Mouse (Mus musculus): ENCODE data around the gene Olfr18. TPM values are rescaled to one million over a fixed set of nuclear protein-coding genes. Genes with fewer than 3 reads are reported as not detected.

Olfr18 gene
- 0.32 TPM for polyA plus RNA-seq (2017; shearing (Covaris generic))

DNA sequence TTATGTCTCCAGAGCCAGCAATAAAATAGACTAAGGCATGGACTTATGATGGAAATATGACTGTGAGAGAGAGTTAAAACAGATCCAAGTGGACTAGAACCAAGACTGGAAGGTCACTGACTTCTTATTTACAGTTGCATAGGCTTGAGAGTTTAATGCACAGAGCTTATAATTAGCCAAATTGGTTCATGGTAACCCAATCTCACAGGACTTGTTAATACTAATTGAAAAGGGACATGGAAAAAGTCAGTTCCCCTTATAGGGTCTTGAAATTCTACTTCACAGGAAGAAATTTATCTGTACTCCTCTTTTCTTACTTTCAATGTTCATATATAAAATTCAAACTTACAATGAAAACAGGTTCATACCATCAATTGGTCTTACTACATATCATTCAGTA is at the start of gene Olfr18:
TSS of gene Olfr18 (minus strand) at position 101 of the 400 bp plus-strand sequence.

DNA sequence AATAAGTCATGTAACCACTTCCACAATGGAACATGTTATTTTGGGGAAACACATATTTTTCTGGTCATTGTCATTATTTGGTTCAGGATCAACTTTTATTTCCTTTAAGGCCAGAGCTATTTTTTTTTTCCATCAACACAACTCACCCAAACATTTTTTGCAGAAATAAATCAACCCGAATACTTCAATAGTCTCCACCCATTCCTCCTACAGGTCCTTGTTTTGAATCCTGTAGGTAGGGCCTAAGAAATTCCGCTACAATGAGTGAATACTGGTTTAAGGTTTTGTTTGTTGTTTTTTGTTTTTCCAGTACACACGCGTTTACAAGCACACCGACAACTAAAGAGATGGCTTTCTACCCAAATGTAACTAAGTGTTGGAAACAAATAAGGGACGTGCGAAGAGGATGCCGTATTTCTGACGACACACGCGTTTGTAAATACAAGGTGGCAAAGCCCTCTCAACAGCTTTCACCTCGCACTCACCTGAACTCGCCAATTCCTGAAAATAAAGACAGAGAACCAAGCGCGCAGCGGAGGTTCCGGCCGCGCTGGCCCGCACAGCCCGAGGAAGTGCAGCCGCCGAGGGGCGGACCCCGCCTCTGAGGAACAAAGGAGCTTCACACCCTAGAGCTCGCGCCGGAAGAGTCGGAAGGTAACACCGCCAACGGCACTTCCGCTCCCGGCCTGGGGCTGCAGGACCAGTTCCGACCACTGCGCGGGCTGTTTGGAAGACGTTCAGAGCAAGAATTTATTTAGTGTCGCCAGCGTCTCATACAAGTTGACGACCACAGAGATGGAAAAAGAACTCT is 48.8 kb upstream of the Olfr18 start, which contains the start of gene Zfp560:
TSS of gene Zfp560 (minus strand) at position 646 of the 811 bp plus-strand sequence.

DNA sequence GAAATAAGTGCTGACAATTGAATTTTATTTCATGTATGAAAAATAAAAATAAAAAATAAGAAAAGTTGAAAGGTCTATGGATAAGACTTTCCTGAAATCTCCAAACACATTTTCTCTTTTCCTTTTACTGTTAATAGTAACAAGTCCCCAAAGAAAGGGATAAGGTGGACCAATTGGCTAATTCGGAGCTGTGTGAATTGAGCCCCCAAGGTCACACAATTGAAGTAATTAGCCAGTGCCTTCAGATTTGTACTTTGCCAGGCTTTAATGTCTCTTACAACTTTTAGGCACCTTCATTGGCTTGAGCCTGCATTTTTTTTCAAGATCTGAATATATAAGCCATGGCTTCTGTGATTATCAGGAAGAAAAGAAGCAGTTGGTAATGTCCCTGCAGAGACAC is 37.7 kb downstream of the Olfr18 start, which contains the start of gene Olfr873:
TSS of gene Olfr873 (plus strand) at position 301 of the 400 bp plus-strand sequence.

DNA sequence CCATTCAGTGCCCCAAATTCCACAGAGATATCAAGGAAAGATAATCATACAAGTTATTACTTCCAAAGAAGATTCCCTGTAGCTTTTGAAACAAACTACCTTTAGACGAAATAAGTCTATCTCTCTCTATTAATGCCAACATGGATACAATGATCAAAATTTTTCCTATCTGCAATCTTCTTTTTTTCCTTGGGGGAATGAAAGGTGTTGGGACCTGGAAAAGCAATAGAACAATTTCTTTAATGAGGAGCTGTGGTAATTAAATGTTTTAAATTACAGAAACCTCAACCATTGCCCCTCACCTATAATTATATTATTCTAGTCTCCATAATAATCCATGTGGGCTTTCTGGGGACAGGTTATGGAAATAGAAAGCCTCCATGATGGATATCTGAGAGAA is 53.8 kb downstream of the Olfr18 start, which contains the start of gene Olfr39:
TSS of gene Olfr39 (plus strand) at position 301 of the 400 bp plus-strand sequence.

Other genes starting within 250 kb of the Olfr18 start
- gene Olfr868, start 237.5 kb downstream of the Olfr18 start, polyA plus RNA-seq (2017; shearing (Covaris generic)), result 0.24 TPM
- not detected for gene Olfr869, start 207.1 kb downstream of the Olfr18 start, polyA plus RNA-seq (2017; shearing (Covaris generic))
- not detected for gene Olfr870, start 162.0 kb downstream of the Olfr18 start, polyA plus RNA-seq (2017; shearing (Covaris generic))
- gene Olfr871, start 123.9 kb downstream of the Olfr18 start, polyA plus RNA-seq (2017; shearing (Covaris generic)), result not detected
- not detected for gene Olfr872, start 99.0 kb downstream of the Olfr18 start, polyA plus RNA-seq (2017; shearing (Covaris generic))
- gene Olfr39, start 53.7 kb downstream of the Olfr18 start, polyA plus RNA-seq (2017; shearing (Covaris generic)), result 0.69 TPM
- gene Olfr873, start 37.6 kb downstream of the Olfr18 start, polyA plus RNA-seq (2017; shearing (Covaris generic)), result not detected
- gene Zfp560, start 49.1 kb upstream of the Olfr18 start, polyA plus RNA-seq (2017; shearing (Covaris generic)), result 19.9 TPM
- gene Zfp26, start 124.1 kb upstream of the Olfr18 start, polyA plus RNA-seq (2017; shearing (Covaris generic)), result 21.9 TPM
- 9.5 TPM for gene Zfp426, start 156.7 kb upstream of the Olfr18 start, polyA plus RNA-seq (2017; shearing (Covaris generic))
- gene Zfp266, start 185.3 kb upstream of the Olfr18 start, polyA plus RNA-seq (2017; shearing (Covaris generic)), result 26.7 TPM
- gene Zfp846, start 245.2 kb upstream of the Olfr18 start, polyA plus RNA-seq (2017; shearing (Covaris generic)), result 8.0 TPM

All from effector memory CD4-positive, alpha-beta T cell, adult 7 months (primary cell).